Mouse (Mus musculus) embryo, embryonic 10.5 days (tissue): Measurements from ENCODE around the gene Wapl.

Experiments used
- DNase-seq: peaks from one replicate; pipeline ENCODE4 v3.0.0-alpha.2; 2015; ENCODE audit warnings: low spot score

Wapl gene

GRCm38 (mm10) chr14:34697376-34697775, 23.6 kb downstream of the Wapl start:
- no peak for DNase-seq

- DNase-seq, result no peak
Measured at GRCm38 (mm10) chr14:34710209-34710608, 36.5 kb downstream of the Wapl start.

GRCm38 (mm10) chr14:34712027-34712426, 38.3 kb downstream of the Wapl start:
- no peak for DNase-seq

GRCm38 (mm10) chr14:34712857-34713256, 39.1 kb downstream of the Wapl start:
- DNase-seq, result no peak

GRCm38 (mm10) chr14:34718150-34718549, 44.4 kb downstream of the Wapl start:
- no peak for DNase-seq

GRCm38 (mm10) chr14:34727709-34728108, 54.0 kb downstream of the Wapl start:
- DNase-seq, result no peak

- DNase-seq, result no peak
Measured at GRCm38 (mm10) chr14:34735405-34735804, 61.7 kb downstream of the Wapl start.

GRCm38 (mm10) chr14:34745401-34745800, 71.7 kb downstream of the Wapl start:
- DNase-seq, result no peak

- DNase-seq, result no peak
Measured at GRCm38 (mm10) chr14:34755731-34756130, 82.0 kb downstream of the Wapl start.

- no peak for DNase-seq
Measured at GRCm38 (mm10) chr14:34759938-34760337, 86.2 kb downstream of the Wapl start.

- DNase-seq, result no peak
Measured at GRCm38 (mm10) chr14:34761082-34761959, 87.6 kb downstream of the Wapl start.

- peak; percentile 45 for DNase-seq
Measured at GRCm38 (mm10) chr14:34762682-34763081, 89.0 kb downstream of the Wapl start.

- peak; percentile 58 for DNase-seq
Measured at GRCm38 (mm10) chr14:34763771-34764539, 90.2 kb downstream of the Wapl start.

- no peak for DNase-seq
Measured at GRCm38 (mm10) chr14:34764908-34765307, 91.2 kb downstream of the Wapl start.

GRCm38 (mm10) chr14:34765380-34765779, 91.7 kb downstream of the Wapl start:
- no peak for DNase-seq

GRCm38 (mm10) chr14:34766181-34766580, 92.5 kb downstream of the Wapl start:
- no peak for DNase-seq

- peak; percentile 89 for DNase-seq
Measured at GRCm38 (mm10) chr14:34768373-34768772, 94.6 kb downstream of the Wapl start.

- peak; percentile 90 for DNase-seq
Measured at GRCm38 (mm10) chr14:34769021-34769566, 95.4 kb downstream of the Wapl start.

- peak; percentile 61 for DNase-seq
Measured at GRCm38 (mm10) chr14:34769567-34770158, 95.9 kb downstream of the Wapl start.

GRCm38 (mm10) chr14:34770467-34770866, 96.7 kb downstream of the Wapl start:
- DNase-seq, result no peak

GRCm38 (mm10) chr14:34771601-34772000, 97.9 kb downstream of the Wapl start:
- DNase-seq, result no peak

- DNase-seq, result no peak
Measured at GRCm38 (mm10) chr14:34772132-34772531, 98.4 kb downstream of the Wapl start.
